Mouse (Mus musculus): Measurements from ENCODE around the gene Cacul1. TPM values are rescaled to one million over a fixed set of nuclear protein-coding genes. Genes with fewer than 3 reads are reported as not detected.

Cacul1 gene
- polyA plus RNA-seq, 1 experiment, result 104 TPM

DNA sequence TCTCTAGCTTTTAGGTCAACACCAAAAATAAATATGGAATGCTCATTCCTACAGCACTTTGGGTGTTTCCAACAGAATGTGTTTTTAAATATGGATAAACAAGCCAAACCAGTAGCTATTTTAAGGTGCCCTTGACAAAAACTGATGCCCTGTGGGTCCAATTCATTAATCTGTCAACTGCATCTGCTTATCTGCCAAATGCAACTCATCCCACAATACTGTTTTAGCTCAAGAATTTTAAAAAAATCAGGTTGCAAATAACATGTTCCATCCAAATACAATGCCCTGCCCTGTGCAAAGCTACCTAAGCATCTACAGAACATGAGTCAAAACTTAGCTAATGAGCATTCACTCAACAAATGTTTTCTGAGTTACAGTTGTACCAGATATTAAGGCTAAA lies 20.3 kb downstream of the Cacul1 start:
- no peak for TF ChIP-seq GATA1 (IDR thresholded peaks at IDR 0.05; ENCODE audit: low read length)

DNA sequence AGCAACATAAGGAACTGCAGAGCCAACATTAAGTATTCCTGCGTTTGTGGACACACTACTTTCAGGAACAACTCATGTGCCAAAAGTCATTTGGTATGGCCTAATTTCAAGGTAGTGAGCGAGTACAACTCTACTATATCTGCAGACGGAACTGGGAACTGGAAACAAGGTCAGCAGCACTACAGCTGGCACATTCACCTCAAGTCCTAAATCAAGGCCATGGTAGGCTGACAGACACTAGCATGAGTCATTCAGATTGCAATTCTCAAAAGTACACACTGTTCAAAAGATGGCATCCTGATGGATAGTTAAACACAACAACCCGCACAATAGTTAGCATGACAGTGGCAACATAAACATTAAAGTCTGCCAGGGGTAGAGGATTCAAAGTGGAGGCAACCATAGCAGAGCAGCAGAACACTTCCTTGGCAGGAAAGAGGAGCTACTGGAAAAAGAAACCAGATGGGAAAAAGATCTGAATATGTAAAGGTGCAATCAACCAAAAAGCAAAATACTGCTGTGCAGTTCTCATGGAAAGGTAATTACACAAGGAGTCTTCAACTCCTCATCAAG lies 25.9 kb downstream of the Cacul1 start:
- TF ChIP-seq GATA1 (IDR thresholded peaks at IDR 0.05; ENCODE audit: low read length), result no peak

DNA sequence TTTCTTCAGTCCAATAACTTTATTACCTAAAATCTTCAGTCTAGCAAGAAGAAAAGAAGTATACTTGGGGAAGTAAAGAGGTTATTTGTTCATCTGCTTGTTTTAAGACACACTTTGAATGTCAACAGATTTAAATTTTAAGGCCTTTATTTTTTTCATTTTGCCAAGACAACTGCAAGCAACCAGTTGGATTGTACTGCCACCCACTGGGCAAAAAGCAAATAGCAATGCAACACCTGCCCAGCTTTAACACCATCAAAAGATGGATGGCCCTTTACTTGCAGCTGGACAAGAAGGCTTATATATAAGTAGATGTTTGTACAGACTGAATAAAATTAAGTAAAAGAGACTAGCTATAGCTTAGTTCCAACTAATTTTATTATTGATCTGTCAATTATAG lies 27.3 kb downstream of the Cacul1 start:
- no peak for TF ChIP-seq GATA1 (IDR thresholded peaks at IDR 0.05; ENCODE audit: low read length)

DNA sequence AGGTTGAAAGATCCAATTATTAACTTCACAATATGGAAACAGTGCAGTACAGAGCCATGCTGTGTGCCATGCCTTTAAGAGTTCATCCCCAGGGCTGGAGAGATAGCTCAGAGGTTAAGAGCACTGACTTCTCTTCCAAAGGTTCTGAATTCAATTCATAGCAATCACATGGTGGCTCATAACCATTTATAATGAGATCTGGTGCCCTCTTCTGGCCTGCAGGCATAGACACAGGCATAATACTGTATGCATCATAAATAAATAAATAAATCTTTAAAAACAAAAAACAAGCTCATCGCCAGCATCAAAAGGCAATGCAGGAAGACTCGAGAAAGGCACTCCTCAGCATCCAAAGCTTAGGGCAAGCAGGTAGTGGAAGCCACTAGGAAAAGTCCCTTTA lies 37.5 kb downstream of the Cacul1 start:
- TF ChIP-seq GATA1 (IDR thresholded peaks at IDR 0.05; ENCODE audit: low read length), result no peak

DNA sequence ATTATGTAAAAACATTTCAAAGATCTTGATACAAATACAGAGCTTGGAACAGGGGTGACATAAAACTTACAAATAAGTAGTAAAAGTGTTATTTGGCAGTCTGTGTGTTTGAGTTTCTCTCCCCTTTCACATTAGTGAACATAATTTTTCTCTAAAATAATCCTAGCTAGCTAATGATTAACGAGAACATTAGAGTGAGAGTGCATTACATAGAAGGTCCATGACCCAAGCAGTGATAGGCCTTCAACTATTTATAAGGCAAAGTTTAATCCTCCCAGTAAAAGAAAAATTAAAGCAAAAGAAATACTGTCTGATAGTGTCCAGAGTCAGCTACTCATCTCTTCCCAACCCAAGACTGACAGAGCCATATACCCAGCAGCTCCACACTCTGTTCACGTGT lies 48.9 kb downstream of the Cacul1 start:
- no peak for TF ChIP-seq GATA1 (IDR thresholded peaks at IDR 0.05; ENCODE audit: low read length)

DNA sequence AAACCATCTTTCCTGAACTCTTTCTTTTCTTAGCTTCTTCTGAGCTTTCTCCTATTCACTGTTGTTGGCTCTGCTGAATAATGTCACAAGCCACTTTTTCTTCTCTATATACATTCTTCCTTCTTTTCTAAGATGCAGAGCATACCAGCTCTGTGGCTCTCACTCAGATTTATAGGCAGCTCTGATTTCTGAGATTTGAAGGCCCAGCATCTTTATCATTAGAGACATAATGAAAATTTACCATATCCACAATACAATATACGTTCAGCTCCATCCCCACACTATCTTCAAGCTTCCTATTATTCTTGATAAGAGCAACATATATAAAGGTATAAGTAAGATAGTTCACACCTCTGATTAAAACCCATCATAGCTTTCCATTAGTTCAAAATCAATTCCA lies 50.7 kb downstream of the Cacul1 start:
- TF ChIP-seq GATA1 (IDR thresholded peaks at IDR 0.05; ENCODE audit: low read length), result no peak

DNA sequence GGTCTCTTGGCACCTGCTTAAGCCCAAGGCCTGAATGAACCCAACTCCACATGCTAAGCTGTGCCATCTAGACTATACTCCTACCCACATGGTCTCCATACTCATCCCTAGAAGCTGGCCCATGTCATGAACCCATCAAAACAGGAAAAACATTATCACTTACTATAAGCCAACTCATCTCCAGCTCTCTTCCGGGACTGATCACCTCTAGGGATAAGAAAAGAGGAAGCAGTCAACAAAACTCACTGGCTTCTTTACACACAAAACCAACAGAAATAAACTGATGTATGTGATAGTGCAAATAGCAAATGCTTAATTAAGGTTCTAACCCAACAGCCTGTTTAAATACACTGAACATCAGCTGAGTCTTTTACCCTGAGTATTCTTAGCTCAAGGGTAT lies 51.5 kb downstream of the Cacul1 start:
- peak; percentile 21 for TF ChIP-seq GATA1 (IDR thresholded peaks at IDR 0.05; ENCODE audit: low read length)

DNA sequence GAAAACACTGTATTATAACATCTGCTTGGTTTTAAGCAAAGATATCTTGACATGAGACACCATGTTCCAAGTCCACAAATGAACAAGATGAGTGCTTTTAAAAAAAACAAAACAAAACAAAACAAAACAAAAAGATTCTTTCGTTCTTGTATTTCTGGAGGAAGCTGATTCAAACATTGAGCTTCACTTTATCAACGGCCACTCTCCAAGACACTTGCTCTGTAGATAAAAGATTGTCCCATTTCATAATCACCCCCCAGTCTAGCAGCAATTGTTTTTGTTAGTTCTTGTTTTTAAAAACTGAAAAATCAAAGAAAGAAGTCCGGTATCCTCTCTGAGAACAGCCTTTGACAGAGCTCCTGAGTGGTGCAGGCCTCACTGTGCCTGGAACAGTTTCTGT lies 52.2 kb downstream of the Cacul1 start:
- TF ChIP-seq GATA1 (IDR thresholded peaks at IDR 0.05; ENCODE audit: low read length), result no peak

DNA sequence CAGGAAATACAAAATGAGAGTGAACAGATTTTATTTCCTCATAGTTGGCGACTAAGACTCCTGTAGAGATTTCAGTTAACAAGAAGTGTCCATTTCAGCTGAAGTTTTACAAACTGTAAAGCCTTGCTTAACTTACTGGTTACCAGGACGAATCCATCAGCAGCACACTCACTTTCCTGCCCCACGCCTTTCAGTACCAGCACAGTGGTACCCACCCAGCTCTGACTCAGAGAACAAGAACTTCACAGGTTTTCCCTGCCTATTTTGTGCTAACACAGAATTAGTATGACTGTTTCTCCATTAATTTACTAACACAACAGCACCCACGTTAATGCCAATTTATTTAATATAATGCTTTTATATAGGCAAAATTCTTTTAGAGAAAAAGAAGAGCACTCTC lies 53.9 kb downstream of the Cacul1 start:
- TF ChIP-seq GATA1 (IDR thresholded peaks at IDR 0.05; ENCODE audit: low read length), result no peak

DNA sequence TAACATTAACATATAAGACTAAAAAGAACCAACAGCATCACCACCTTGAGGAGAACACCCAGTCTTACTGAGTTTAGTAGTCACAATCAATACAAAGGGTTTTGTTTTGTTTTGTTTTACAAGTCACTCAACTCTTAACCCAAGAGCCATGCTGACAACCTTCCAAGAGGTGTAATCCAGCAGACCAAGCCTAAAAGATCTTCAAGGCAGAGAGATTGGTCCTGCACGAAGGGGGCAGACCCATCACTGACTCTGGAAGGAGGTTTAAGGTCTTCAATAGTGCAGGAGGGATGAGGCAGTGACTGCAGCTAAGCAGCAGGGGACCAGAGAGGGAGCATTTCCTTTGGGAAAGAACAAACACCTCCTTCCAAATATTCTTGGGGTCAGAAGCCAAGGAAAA lies 55.7 kb downstream of the Cacul1 start:
- TF ChIP-seq GATA1 (IDR thresholded peaks at IDR 0.05; ENCODE audit: low read length), result no peak

DNA sequence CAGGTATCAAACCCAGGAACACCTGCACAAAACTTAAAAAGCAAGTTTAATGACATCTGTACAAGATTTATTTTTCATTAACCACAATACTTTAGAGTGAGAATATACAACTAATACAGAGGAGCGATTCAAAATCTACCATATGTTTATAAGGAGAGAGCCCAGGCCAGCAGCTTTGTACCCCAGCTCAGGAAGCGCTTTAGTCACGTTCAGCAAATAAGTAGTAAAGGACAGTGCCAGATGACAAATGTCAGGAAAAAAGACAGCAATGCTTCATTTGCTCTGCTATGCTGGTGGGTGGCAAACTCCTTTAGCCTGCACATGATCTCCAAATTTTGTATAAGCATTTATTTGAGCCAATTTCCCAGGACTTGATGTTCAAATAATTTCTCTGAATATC lies 56.1 kb downstream of the Cacul1 start:
- TF ChIP-seq GATA1 (IDR thresholded peaks at IDR 0.05; ENCODE audit: low read length), result no peak

DNA sequence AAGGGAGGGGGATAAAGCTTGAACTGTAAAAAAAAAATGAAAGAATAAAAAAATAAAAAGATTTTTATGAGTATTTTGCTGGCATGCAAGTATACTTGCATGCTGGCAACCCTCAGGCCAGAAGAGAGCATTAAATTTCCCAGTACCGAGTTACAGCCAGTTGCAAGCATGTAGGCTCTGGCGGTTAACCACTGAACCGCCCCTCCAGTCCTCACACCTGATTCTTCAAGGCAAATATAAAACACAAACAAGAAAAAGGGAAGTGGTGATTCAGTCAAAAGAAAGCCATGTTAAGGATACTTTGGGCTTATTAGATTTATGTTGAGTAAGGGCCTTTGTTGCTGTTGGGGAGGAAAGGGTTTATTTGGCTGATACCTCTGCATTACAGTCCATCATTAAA lies 60.7 kb downstream of the Cacul1 start:
- no peak for TF ChIP-seq GATA1 (IDR thresholded peaks at IDR 0.05; ENCODE audit: low read length)

DNA sequence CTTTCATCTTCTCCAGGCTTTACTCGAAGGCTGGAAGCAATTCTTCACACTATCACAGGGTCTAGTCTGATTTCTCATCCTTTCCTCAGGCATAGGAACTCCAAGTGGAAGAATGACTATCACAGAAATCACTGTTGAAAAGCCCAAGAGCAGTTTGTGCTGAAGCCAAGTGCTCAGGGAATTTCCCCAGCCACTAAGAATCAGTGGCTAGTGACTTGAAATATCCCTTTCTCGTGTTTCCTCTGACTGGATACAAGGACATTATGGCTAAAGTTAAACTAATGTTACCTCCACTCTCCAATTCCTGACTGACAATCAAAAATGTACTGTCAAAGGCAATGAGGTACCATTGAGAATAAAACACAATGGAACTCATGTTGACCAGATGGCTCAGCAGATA lies 65.8 kb downstream of the Cacul1 start:
- TF ChIP-seq GATA1 (IDR thresholded peaks at IDR 0.05; ENCODE audit: low read length), result no peak

DNA sequence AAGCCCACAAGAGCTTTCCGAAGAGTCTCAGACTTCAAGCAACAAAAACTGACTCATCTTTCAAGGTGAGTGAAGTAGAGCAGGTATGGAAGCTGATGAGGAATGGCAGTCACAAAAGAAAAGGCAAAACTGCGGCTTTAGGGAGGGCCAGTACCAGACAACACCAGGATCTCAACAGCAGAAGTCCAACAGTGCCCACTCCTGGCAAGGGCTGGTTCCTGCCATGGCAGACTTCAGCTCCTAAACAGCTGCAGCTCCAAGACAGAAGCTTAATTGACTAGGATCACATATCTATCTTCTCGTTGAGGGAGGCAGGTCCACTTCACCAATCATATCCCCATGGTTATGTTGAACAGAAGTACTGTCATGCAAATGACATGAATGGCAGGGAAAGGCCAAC lies 67.4 kb downstream of the Cacul1 start:
- TF ChIP-seq GATA1 (IDR thresholded peaks at IDR 0.05; ENCODE audit: low read length), result no peak

DNA sequence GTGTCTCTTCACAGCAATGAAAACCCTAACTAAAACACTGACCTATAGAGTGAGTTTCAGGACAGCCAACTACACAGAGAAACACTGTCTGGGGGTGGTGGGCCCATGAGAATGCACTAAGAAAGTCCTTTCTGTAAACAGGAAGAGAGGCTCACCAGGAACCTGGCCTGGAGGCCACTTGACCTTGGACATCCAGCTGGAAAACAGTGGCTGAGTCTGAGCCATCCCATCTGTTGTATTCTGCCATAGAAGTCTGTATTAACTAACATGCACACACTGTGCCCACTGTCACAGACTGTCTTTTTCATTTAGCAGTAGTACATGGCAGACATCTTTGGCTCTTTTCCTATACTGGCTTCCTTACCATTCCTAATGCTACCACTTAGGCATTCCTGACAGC lies 80.6 kb downstream of the Cacul1 start:
- no peak for TF ChIP-seq GATA1 (IDR thresholded peaks at IDR 0.05; ENCODE audit: low read length)

DNA sequence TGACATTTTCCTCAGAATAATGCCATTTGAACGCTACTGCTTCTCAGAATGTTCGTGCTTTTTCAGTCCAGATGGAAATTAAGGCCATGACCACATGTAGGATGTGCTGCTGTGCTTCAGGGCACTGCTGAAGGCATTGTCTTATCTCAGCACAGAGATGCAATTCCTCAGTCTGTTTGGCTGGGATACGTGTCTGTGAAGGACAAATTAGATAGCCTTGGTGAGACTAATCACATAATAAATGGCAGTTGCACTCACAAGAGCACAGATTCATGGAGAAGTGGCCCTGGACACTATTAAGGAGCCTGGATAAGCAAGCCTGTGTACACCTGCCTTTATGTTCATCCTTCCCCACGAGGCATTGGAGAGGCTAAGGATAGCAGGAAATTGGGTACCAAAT lies 83.7 kb downstream of the Cacul1 start:
- TF ChIP-seq GATA1 (IDR thresholded peaks at IDR 0.05; ENCODE audit: low read length), result no peak

DNA sequence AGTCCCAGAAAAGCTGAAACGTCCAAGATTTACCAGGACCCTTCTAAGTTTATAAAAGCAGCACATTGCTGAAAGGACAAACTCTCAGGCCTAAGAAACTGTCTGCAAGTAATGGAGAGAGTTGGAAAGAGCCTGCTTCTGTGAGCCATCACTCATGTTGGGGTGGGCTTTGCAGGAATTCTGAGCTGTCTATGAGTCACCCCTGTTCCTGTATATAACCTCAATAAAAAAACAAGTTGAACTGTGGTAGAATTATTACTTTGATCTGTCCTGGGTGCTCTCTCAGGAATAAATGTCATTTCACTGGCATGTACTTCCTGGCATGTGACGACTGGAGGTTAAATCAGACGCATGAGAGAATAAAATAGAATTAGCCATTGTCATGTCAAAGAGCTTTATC lies 85.1 kb downstream of the Cacul1 start:
- no peak for TF ChIP-seq GATA1 (IDR thresholded peaks at IDR 0.05; ENCODE audit: low read length)

DNA sequence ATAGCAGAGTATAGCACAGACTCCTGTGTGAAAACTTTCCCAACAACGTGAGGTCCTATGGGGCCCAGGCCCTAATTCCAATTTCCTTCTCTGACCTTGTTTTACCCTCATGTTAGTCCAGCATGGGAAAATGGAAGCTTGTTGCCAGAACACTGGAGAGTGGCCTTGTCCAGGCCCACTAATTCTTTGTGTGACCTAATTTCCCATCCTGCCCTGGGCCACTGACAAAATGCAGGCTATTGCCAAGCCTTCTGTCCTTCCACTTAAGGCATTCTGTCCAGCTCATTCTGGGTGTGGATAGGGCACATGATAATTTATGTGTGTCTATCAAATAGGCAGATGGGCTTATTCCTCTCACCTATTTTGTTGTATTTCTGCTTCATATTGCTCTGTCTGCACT lies 91.3 kb downstream of the Cacul1 start:
- TF ChIP-seq GATA1 (IDR thresholded peaks at IDR 0.05; ENCODE audit: low read length), result no peak

Data from G1E-ER4 (cell line).